Mouse (Mus musculus): ENCODE data around the gene Lasp1. TPM values are rescaled to one million over a fixed set of nuclear protein-coding genes. Genes with fewer than 3 reads are reported as not detected.
"Not testable (repeated sequence)": the region's sequence is repeated elsewhere in the genome, so short reads cannot be mapped to it uniquely, and the experiment has no call there.

Gene Lasp1
- total RNA-seq, 2 experiments from 2014 or later = 14.2 to 15.4 TPM

GRCm38 (mm10) chr11:97790778-97791438 lies 7.9 kb upstream of the Lasp1 start:
- not testable (repeated sequence) for DNase-seq
- intact Hi-C loops (cut with DNase I) = loop anchor here (5.0 kb wide), 1 partner anchor 36 kb away; no protein-coding TSS in a partner anchor

- no peak for DNase-seq
- intact Hi-C loops (cut with DNase I) = loop anchor here (2.0 to 5.0 kb wide), 2 partner anchors 34 to 92 kb away; partner anchors contain the start of gene Fbxo47
Observed at GRCm38 (mm10) chr11:97793165-97793564, 5.6 kb upstream of the Lasp1 start.

- intact Hi-C loops (cut with DNase I) = loop anchor here (2.0 to 5.0 kb wide), 2 partner anchors 40 to 192 kb away; no protein-coding TSS in a partner anchor
- DNase-seq = peak in 1 of 2 experiments; percentile 59
Observed at GRCm38 (mm10) chr11:97796910-97797309, 1.9 kb upstream of the Lasp1 start.

GRCm38 (mm10) chr11:97797369-97798082 lies 1.3 kb upstream of the Lasp1 start:
- DNase-seq = peak in 1 of 2 experiments; percentile 40
- intact Hi-C loops (cut with DNase I) = loop anchor here (2.0 to 5.0 kb wide), 3 partner anchors 40 to 191 kb away; no protein-coding TSS in a partner anchor

GRCm38 (mm10) chr11:97798083-97798435 lies 741 bp upstream of the Lasp1 start:
- no peak for DNase-seq
- intact Hi-C loops (cut with DNase I) = loop anchor here (2.0 to 5.0 kb wide), 2 partner anchors 39 to 85 kb away; no protein-coding TSS in a partner anchor

GRCm38 (mm10) chr11:97799146-97799993 lies 570 bp downstream of the Lasp1 start:
- intact Hi-C loops (cut with DNase I) = loop anchor here (2.0 to 5.0 kb wide), 2 partner anchors 38 to 83 kb away; no protein-coding TSS in a partner anchor
- DNase-seq = peak; percentile 83 to 85

GRCm38 (mm10) chr11:97799994-97800690 lies 1.3 kb downstream of the Lasp1 start:
- DNase-seq = peak; percentile 68 to 75
- intact Hi-C loops (cut with DNase I) = loop anchor here (2.0 to 5.0 kb wide), 2 partner anchors 37 to 83 kb away; no protein-coding TSS in a partner anchor

GRCm38 (mm10) chr11:97800691-97801408 lies 2.0 kb downstream of the Lasp1 start:
- intact Hi-C loops (cut with DNase I) = no loop called here
- DNase-seq = no peak

- intact Hi-C loops (cut with DNase I) = no loop called here
- DNase-seq = no peak
Observed at GRCm38 (mm10) chr11:97801409-97802193, 2.8 kb downstream of the Lasp1 start.

- DNase-seq = no peak
- intact Hi-C loops (cut with DNase I) = no loop called here
Observed at GRCm38 (mm10) chr11:97802194-97802470, 3.3 kb downstream of the Lasp1 start.

GRCm38 (mm10) chr11:97802495-97802894 lies 3.7 kb downstream of the Lasp1 start:
- no peak for DNase-seq
- intact Hi-C loops (cut with DNase I) = no loop called here

GRCm38 (mm10) chr11:97803847-97804246 lies 5.0 kb downstream of the Lasp1 start:
- no peak for DNase-seq
- intact Hi-C loops (cut with DNase I) = no loop called here

- intact Hi-C loops (cut with DNase I) = no loop called here
- no peak for DNase-seq
Observed at GRCm38 (mm10) chr11:97804841-97805661, 6.3 kb downstream of the Lasp1 start.

- no peak for DNase-seq
- intact Hi-C loops (cut with DNase I) = no loop called here
Observed at GRCm38 (mm10) chr11:97805662-97806612, 7.1 kb downstream of the Lasp1 start.

- intact Hi-C loops (cut with DNase I) = no loop called here
- DNase-seq = no peak
Observed at GRCm38 (mm10) chr11:97806613-97806964, 7.8 kb downstream of the Lasp1 start.

- no peak for DNase-seq
- intact Hi-C loops (cut with DNase I) = no loop called here
Observed at GRCm38 (mm10) chr11:97807626-97808025, 8.8 kb downstream of the Lasp1 start.

- intact Hi-C loops (cut with DNase I) = no loop called here
- DNase-seq = peak in 1 of 2 experiments; percentile 47
Observed at GRCm38 (mm10) chr11:97808093-97808492, 9.3 kb downstream of the Lasp1 start.

Measured in gastrocnemius, postnatal 36 days (tissue).